Mouse (Mus musculus) Patski (cell line): ENCODE data around the gene Cul9. TPM values are rescaled to one million over a fixed set of nuclear protein-coding genes. Genes with fewer than 3 reads are reported as not detected.

ENCODE experiments used
- ATAC-seq: fragments of 100-300 bp; one replicate; pipeline ENCODE4 v1.8.0; 2021
- CTCF ChIA-PET: fragments of 350-600 bp; sonication (Branson Sonifier 250); formaldehyde crosslinking; loops from one replicate; lab custom pipeline; 2022; ENCODE audit warnings: inconsistent platforms; lab: Charles Lee
- POLR2A ChIA-PET: fragments of 350-600 bp; sonication (Branson Sonifier 250); formaldehyde crosslinking; loops from one replicate; lab custom pipeline; 2022; ENCODE audit warnings: antibody characterized with exemption, inconsistent platforms; lab: Charles Lee
- DNase-seq: peaks from one replicate; pipeline ENCODE4 v3.0.0-alpha.2; 2011; ENCODE audit warnings: low read depth, low spot score
- H3K27me3 ChIP-seq: fragments of 371-371 bp; one replicate; pipeline ENCODE4 v1.5.1; 2021
- CTCF ChIP-seq: fragments of 100-300 bp; IDR thresholded peaks from one replicate; pipeline ENCODE4 v1.5.1; 2021
- in situ Hi-C: fragments of 300-500 bp; cut with MboI; formaldehyde crosslinking; loops from 3 replicates; pipeline ENCODE4 v1.11.1; 2018; ENCODE audit warnings: low pct_unique_long_range_greater_than_20kb, mixed read lengths
- polyA plus RNA-seq: library from polyadenylated mRNA; unstranded; gene quantifications from one replicate; pipeline ENCODE4 v1.2.3, GENCODE M21; 2021

The Cul9 gene
- polyA plus RNA-seq, 1 experiment from 2014 or later = 34.3 TPM

GRCm38 (mm10) chr17:46454539-46454938 lies 91.6 kb downstream of the Cul9 start:
- no peak for TF ChIP-seq CTCF
- ChIA-PET CTCF (no interaction called here), POLR2A (no interaction called here)
- in situ Hi-C loops = no loop called here
- ATAC-seq (no peak), DNase-seq (no peak)
- H3K27me3 ChIP-seq = peaks cover 47% of the 10 kb centered on the region

DNA sequence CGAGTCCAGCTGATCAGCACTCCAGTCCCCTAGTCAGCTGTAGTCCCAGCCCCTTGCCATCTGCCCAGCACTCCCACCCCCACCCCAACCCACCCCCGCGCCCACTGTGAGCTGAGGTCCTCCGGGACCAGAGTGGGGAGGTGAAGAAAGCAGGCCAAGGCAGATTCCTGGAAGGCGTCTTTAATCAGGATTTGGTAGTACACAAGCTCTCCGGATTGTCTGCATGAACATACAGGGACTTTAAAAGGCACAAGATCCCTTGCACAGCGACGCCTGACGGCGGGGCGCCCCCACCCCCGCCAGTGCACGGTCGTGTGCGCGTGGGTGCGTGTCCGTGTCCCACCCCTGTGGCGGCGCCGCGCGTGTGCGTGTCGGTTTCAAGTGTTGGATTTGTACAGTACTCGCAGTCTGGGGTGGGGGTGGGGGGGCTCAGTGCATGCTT lies 92.2 kb downstream of the Cul9 start:
- ChIA-PET CTCF (interaction anchor here (0.6 kb wide), 1 partner anchor 355 kb away, joined by 3 read pairs; no protein-coding TSS in a partner anchor), POLR2A (no interaction called here)
- in situ Hi-C loops = no loop called here
- TF ChIP-seq CTCF = no peak
- ATAC-seq (no peak), DNase-seq (no peak)
- H3K27me3 ChIP-seq = peaks cover 44% of the 10 kb centered on the region

GRCm38 (mm10) chr17:46453302-46453948 lies 92.8 kb downstream of the Cul9 start:
- DNase-seq = no peak
- in situ Hi-C loops = no loop called here
- peaks cover 44% of the 10 kb centered on the region for H3K27me3 ChIP-seq
- ATAC-seq = no peak
- ChIA-PET POLR2A (no interaction called here), CTCF (interaction anchor here (0.6 kb wide), 1 partner anchor 356 kb away, joined by 3 read pairs; no protein-coding TSS in a partner anchor)
- no peak for TF ChIP-seq CTCF

DNA sequence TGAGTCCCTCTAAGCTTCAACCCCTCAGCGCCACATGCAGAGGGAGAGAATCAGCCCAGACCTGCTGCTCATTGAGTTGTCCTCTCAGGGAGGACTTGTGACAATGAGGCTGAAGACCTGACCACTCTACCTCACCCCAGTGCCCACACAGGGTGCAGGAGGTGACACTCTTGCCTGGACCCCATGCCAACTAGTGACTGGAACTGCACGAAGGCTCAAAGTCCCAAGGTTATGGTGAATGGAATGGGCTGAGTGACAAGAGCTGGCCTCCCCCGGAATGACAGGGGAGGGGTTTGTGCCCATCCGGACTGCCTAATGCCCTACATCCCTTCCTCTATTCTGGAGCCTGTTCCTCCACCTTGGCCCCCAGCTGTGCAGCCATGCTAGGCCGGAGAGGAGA lies 93.5 kb downstream of the Cul9 start:
- ATAC-seq (no peak), DNase-seq (no peak)
- ChIA-PET POLR2A (no interaction called here), CTCF (no interaction called here)
- in situ Hi-C loops = no loop called here
- no peak for TF ChIP-seq CTCF
- H3K27me3 ChIP-seq = peaks cover 43% of the 10 kb centered on the region

Other genes starting within 250 kb of the Cul9 start
- 1.4 TPM for gene Dlk2, start 249.0 kb downstream of the Cul9 start, polyA plus RNA-seq
- 7.6 TPM for gene Abcc10, start 218.0 kb downstream of the Cul9 start, polyA plus RNA-seq
- 18.6 TPM for gene Zfp318, start 162.7 kb downstream of the Cul9 start, polyA plus RNA-seq
- not detected for gene Crip3, start 117.5 kb downstream of the Cul9 start, polyA plus RNA-seq
- not detected for gene Slc22a7, start 107.9 kb downstream of the Cul9 start, polyA plus RNA-seq
- 0.21 TPM for gene Ttbk1, start 58.7 kb downstream of the Cul9 start, polyA plus RNA-seq
- 16.9 TPM for gene Dnph1, start 49.7 kb downstream of the Cul9 start, polyA plus RNA-seq
- gene Srf, start 9.8 kb upstream of the Cul9 start, polyA plus RNA-seq = 72.1 TPM
- gene Ptk7, start 83.1 kb upstream of the Cul9 start, polyA plus RNA-seq = 86.6 TPM
- 42.3 TPM for gene Klc4, start 99.6 kb upstream of the Cul9 start, polyA plus RNA-seq
- gene Mrpl2, start 99.8 kb upstream of the Cul9 start, polyA plus RNA-seq = 124 TPM
- 109 TPM for gene Cul7, start 103.9 kb upstream of the Cul9 start, polyA plus RNA-seq
- gene Rrp36, start 128.0 kb upstream of the Cul9 start, polyA plus RNA-seq = 46.4 TPM
- 150 TPM for gene Mea1, start 132.4 kb upstream of the Cul9 start, polyA plus RNA-seq
- 61.4 TPM for gene Klhdc3, start 134.5 kb upstream of the Cul9 start, polyA plus RNA-seq
- 87.8 TPM for gene Ppp2r5d, start 158.7 kb upstream of the Cul9 start, polyA plus RNA-seq
- 39.9 TPM for gene Pex6, start 165.1 kb upstream of the Cul9 start, polyA plus RNA-seq
- gene Gnmt, start 182.8 kb upstream of the Cul9 start, polyA plus RNA-seq = 0.21 TPM
- 110 TPM for gene Cnpy3, start 205.8 kb upstream of the Cul9 start, polyA plus RNA-seq
- 0.12 TPM for gene Ptcra, start 217.3 kb upstream of the Cul9 start, polyA plus RNA-seq
- gene 2310039H08Rik, start 226.2 kb upstream of the Cul9 start, polyA plus RNA-seq = 24.4 TPM
- gene Rpl7l1, start 236.3 kb upstream of the Cul9 start, polyA plus RNA-seq = 119 TPM